Comparison of ENCODE assay signal across 19 mouse cellular contexts in the genomic region with DNA sequence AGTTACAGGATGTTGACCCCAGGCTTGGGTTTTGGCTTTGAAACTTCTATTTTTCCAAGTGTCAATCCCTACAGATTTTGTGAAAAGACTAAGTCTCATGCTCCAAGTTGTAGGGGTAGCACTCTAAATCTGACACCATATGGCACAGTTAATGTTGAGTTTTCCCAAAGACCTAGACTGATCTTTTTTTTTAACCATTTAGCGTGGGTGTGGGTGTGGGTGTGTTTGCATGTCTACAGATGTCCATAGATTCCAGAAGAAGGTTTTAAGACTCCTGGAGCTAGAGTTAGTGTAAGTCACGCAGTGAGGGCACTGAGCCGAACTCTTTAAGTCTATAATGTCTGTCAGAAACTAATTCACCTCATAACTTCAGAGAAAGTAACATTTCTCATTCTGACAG. TPM values are rescaled to one million over a fixed set of nuclear protein-coding genes. Genes with fewer than 3 reads are reported as not detected.
"Had no signal": no experiment of that assay in that cellular context is flagged by ENCODE, and none has a peak within 500 bp of the region (broad histone marks: within the 10 kb centered on the region; RNA-seq: fewer than 3 reads in every experiment).

No protein-coding gene starts in this region.

- H3K27ac ChIP-seq: midbrain, embryonic 10.5 days; midbrain, embryonic 12.5 days; neural tube, embryonic 13.5 days; neural tube, embryonic 15.5 days had no signal

- H3K4me3 ChIP-seq: midbrain, embryonic 10.5 days; midbrain, embryonic 12.5 days; myocyte; neural tube, embryonic 13.5 days; neural tube, embryonic 15.5 days had no signal

- ATAC-seq: midbrain, embryonic 16.5 days had no signal

- DNase-seq: lung, adult 18-20 months; lung, embryonic 14.5 days; lung, postnatal 10 days; lung, postnatal 4 days; midbrain, embryonic 14.5 days; retina, postnatal 1 day; right cerebral cortex, postnatal 14 days; right cerebral cortex, postnatal 4 days; spleen, adult 18-20 months; thymus, adult 2 months; thymus, postnatal 25 days had no signal

RNA-seq across cellular contexts. Expression of gene Agt, which starts 36.9 kb away (rescaled TPM):
- total RNA-seq: megakaryocyte-erythroid progenitor cell, adult 5-6 weeks had no signal

RNA-seq across cellular contexts. Expression of gene Capn9, which starts 43.3 kb away (rescaled TPM):
- total RNA-seq: megakaryocyte, adult 5-6 weeks; megakaryocyte-erythroid progenitor cell, adult 5-6 weeks had no signal
